Mouse (Mus musculus) adrenal gland, postnatal 36 days (tissue): Measurements from ENCODE around the gene Dpf3. TPM values are rescaled to one million over a fixed set of nuclear protein-coding genes. Genes with fewer than 3 reads are reported as not detected.

Experiments used
- DNase-seq, 2 experiments: peaks; one replicate each; pipeline ENCODE4 v3.0.0; 2021; ENCODE audit warnings: mixed read lengths in 1 of 2
- total RNA-seq, 2 experiments: library from RNA; stranded (reverse); gene quantifications; 2 replicates each; pipeline ENCODE4 v1.2.3; 2021

Gene Dpf3
- total RNA-seq, 2 experiments from 2014 or later: 10.9 to 12.6 TPM

GRCm38 (mm10) chr12:83470085-83470484, 17.4 kb downstream of the Dpf3 start:
- DNase-seq: no peak

GRCm38 (mm10) chr12:83466508-83467430, 20.7 kb downstream of the Dpf3 start:
- peak in 1 of 2 experiments; percentile 56 for DNase-seq

DNA sequence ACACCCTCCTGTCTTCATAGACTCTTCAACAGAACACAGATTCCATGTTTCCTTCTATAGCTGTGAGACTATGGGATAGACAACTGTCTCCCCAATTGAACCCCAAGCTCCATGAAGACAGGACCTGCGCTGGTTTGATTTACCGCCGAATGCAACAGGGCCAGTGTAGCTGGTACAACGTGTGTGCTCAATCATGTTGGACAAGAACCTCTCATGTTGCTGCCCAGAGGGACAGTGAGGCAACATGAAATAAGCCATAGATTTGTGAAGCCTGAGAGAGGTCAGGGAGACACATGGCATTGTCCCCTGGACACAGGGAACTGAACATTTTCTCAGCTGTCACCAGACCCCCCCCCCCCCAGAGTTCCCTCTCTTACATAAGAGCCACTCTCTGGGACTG, 21.5 kb downstream of the Dpf3 start:
- no peak for DNase-seq

DNA sequence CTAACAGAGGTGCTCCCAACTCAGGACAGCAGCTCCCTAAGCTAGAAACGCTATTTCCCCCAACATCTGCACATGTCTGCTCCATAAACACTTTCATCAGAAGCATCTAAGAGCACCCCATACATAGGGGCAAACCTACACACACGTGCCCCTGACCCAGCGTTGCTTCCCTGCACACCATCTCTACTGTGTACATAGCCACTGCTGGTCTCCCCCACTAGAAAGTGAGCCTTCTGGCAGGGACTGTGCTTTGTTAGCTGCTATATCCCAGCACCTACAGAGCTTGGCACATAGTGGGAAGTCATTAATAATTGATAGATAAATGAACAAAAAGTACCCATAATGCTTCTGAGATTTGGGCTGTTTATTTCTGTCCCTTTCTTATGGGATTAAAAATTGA, 27.2 kb downstream of the Dpf3 start:
- DNase-seq: no peak

DNA sequence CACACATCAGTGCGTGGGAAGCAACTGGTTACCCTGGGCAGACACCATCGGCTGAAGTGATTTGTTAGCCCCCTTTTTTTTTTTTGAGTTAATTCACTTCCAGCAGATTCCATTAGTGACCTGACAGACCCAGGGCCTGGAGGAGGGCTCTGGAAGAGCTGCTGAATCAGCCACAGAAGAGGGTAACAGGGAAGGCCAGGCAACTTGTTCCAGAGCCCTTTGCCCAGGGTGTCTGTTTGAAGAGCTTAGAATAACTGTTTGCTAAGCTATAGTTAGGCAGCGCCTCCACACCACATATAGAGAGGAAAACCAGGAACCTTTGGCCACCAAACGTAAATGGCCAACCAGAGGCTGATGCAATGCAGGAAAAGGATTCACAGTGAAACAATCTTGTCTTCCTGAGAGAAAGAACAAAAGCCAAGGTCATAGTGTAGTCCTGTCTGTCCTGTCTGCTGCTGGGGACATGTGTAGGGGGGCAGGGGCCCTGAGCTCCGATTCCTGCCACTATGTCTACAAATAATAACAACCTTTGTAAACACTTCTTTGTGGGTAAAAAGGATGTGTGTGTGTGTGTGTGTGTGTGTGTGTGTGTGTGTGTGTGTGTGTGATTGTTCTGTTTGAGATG, 32.7 kb downstream of the Dpf3 start:
- DNase-seq: no peak

DNA sequence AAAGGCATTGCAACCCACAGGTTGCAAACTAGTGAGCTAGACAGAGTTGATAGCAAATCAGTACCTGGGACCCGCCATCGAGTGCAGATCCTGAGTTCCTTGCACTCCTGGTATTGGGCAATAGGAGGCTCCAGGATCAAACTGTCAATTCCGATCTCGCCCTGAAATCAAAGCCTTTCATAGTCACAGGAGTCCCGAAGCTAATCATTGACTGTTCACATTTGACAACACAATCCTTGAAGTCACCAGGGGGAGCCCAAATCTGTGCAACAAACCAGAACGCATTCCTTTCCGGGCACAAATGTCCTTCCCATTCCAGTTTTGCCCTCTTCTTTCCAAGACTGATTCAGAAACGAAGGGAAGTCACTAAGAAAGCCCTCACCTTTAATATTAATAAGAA, 35.7 kb downstream of the Dpf3 start:
- DNase-seq: no peak

DNA sequence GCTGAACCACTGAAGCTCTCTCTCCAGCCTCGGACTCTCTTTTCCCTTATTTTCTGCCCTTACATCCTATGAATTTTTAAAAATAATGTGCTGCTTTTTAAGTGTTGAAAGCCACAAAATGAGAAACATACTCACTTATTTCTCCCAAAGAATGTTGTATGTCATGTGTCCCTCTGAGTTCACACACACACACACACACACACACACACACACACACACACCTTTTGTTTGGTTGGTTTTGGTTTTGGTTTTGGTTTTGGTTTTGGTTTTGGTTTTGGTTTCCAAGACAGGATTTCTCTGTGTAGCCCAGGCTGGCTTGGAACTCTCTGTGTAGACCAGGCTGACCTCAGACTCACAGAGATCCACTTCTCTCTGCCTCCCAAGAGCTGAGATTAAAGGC, 37.0 kb downstream of the Dpf3 start:
- DNase-seq: no peak

DNA sequence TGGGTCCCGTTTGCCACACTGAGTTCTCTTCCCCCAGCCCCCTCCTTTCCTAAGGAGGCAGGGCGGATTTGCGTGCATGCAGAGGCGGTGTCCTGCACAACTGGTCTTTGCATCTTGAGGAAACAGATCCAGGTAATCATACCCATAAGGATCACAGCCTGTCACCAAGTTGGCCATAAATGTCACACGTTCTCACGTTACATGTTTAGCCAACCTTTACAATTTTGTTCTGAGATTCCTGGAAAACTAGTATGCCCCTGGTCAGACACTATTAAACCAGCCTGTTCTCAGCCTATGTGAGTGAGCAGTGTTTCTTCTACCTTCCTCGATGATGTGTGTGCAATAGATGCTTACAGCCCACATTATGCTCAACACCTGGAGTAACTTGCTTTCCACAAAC, 38.3 kb downstream of the Dpf3 start:
- DNase-seq: no peak

GRCm38 (mm10) chr12:83445587-83445986, 41.9 kb downstream of the Dpf3 start:
- DNase-seq: peak; percentile 35 to 37

GRCm38 (mm10) chr12:83444448-83444847, 43.1 kb downstream of the Dpf3 start:
- no peak for DNase-seq

GRCm38 (mm10) chr12:83438002-83438401, 49.5 kb downstream of the Dpf3 start:
- no peak for DNase-seq

- no peak for DNase-seq
Observed at GRCm38 (mm10) chr12:83433987-83434698, 53.4 kb downstream of the Dpf3 start.

DNA sequence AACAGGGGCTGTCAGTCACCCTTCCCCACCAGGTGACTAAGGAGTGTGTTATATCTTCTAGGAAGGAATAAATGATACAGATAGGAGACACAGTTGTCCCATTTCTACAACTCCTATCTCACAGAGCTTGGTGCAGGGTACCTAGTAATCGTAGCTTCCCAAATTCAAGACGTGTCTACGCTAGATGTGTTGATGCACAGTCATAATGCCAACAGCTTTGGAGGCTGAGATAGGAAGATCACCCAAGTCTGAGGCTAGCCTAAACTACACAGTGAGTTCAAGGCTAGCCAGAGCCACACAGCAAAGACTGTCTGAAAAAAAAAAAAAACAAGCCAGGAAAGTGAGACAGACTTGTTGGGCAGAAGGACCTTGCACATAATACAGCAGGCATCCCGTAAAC, 54.1 kb downstream of the Dpf3 start:
- no peak for DNase-seq

GRCm38 (mm10) chr12:83430207-83430606, 57.3 kb downstream of the Dpf3 start:
- no peak for DNase-seq

DNA sequence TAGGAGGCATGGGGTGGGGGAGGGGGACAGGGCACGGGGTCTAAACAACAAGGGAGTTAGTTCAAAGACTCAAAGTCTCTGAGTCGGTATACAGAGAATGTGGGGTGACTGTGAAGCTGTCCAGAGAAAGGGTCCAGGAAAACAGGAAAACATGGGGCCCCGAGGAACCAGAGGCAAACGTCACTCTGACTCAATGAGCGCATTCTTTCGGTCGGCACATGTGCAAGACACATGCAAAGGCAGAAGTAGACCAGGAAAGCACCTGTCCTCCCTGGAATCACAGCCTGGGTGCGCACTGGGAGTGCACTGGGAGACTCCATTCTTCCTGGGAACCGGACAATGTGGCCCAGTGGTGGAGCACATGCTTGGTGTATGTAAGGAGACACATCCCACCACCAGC, 59.5 kb downstream of the Dpf3 start:
- no peak for DNase-seq

DNA sequence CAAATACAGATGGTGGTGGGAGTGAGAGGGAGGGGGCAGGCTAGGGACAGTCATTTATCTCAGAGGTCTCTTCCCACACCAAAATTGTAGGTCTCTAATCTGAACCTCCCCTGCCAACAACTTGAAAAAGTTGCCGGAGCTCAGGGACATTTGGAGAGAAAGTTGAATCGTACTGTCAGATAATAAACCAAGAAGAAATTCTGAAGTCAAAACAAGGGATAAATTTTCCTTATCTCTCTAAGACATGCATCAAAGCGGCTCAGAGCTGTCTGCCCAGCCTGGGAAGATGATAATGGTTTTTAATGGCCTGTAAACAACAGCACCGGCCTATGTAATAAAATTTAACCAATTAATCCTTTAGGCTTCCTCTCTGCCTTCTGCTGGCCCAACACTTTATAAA, 59.9 kb downstream of the Dpf3 start:
- DNase-seq: no peak

DNA sequence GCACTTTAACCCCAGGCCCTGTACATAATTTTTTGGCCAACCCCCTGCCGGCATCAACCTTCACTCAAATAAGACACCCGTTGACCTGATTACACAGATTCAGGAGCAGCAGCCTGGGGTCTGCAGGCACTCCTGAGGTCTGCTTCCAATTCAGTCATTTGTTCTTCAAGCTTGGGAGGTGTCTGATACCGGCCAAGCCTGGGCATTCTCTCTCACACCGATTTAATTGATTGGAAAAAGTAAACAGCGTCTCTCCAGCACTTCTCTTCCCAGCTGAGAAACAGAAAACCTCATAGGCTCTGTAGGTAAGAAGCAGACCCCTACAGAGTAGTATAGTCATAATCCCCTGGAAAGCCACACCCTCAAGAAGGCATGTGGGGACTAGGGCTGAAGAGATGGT, 61.2 kb downstream of the Dpf3 start:
- no peak for DNase-seq

DNA sequence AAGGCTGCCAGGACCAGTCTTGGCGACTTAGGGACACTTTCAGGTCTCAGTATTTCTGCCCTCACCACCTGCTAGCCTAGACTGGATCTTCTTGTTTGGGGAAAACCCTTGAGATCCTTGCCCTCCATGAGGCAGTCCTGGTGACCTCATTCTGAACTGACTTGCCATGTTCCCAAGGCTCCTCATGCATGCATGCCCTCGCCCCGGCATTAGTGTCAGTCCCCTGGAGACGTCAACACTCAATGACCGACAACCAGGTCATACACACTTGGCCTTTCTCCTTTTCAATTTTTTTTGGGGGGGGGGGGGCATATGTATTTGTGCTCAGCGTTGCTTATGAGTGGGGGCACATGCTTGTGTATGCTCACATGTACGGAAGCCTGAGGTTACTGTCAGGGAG, 61.8 kb downstream of the Dpf3 start:
- DNase-seq: no peak

DNA sequence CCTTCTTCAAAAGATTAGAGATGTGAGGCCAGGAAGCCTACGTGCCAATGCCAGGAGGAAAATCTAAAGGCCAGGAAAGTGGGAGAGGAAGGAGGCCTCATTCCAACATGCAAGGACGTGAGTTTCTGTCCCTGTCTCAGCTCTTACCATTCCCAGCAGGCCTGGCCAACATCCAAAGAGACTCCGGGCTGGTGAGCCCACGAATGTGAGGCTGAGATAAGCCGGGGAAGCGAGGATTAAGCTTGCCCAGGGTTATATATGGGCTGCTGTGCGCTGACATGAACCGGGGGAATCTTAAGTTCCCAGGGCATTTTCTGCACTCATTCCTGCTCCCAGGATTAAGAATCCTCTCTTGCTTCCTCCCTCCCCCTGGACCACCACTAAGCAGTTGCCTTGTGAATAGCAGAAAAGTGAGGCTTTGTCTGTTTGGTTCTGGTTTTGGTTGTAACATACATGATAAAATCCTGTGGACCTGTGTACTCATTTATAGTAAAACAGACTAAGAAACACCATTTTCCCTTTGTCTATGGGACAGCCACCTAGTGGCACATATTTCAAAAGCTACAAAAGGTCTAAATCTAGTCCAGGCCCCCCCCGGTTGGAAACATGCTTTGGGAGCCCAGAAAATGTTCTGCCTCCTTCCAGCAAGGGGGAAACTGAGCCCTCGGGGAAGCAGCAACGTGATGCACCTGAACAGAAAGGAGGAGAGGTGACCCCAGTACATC, 62.6 kb downstream of the Dpf3 start:
- DNase-seq: peak; percentile 73

DNA sequence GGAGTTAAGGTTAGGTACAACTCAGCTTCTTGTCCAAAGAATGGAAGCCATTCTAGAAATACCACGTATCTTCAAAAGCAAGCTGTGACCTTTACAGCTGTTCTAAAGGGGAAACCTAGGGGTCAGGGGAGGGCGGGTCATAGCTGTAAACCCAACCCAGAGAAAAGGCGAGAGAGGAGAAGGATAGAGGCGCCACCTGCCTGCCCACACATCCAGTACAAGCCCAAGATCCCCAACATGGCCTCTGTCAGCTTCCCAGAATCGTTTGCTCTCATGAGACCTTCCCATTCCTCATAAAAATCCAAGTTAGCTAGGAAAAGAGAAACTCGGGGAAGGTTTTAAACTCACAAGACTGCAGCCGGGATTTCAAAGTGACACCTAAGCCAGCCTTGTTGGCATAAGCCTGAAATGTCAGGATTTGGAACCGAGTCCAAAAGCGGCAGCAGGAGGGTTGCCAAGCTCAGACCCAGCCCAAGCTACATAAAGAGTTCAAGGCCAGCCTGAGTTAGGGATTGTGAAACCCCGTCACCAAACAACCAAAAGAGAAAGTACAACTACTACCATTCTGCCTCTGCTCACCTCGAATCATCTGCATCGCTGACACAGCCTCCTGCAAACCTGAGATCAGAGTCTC, 63.3 kb downstream of the Dpf3 start:
- peak; percentile 79 to 85 for DNase-seq

DNA sequence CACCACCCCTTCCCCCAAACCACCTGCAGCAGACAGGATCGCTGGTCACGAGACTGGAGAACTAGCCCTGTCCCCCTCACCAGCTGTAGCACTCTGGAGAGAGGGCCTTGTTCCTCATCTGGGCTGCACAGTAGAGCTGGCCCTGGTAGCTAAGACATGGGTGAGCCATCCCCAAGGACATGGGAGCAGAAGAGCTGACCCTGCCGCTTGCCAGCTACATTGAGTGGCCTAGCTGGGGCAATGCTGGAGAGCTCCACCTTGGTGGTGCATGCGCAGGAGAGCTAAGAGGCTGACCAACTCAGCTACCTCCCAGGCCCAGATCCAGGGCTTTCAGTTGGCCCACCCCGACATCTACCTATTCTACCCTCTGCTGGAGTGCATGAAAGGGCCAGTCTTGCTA, 67.2 kb downstream of the Dpf3 start:
- DNase-seq: peak; percentile 57 to 83

DNA sequence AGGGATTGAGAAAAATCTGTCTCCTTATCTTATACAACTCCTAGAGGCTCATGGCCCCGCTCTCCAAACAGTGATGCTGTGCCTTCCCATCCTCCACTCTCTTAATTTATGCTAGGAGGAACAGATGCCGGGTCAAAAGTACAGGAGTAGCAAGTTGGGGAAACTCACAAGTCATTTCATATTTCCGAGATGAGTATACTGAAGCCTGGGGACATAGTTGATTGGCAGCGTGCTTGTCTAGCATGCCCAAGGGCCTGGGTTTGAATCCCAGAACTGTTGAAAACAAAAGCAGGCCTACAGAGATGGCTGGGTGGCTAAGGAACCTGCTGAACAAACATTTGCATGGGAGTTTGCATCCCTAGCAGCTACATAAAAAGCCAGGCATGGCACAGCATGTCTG, 72.3 kb downstream of the Dpf3 start:
- DNase-seq: no peak
